Mouse (Mus musculus) olfactory bulb, adult 2 months (tissue): ENCODE measurements around the gene Ptprn. TPM values are rescaled to one million over a fixed set of nuclear protein-coding genes. Genes with fewer than 3 reads are reported as not detected.

Source experiments
- H3K27ac ChIP-seq: fragments of 200-500 bp; 2 replicates; pipeline ENCODE4 v1.5.1; 2012; ENCODE audit warnings: low read depth, low read length; ENCODE audit not compliant: insufficient read depth
- H3K4me1 ChIP-seq: fragments of 200-500 bp; 2 replicates; pipeline ENCODE4 v1.6.1; 2012; ENCODE audit warnings: low read length; ENCODE audit not compliant: control insufficient read depth, insufficient read depth
- H3K4me3 ChIP-seq: fragments of 200-500 bp; 2 replicates; pipeline ENCODE4 v1.5.1; 2012; ENCODE audit warnings: mild to moderate bottlenecking, low read depth, low read length, moderate library complexity; ENCODE audit not compliant: insufficient read depth
- CTCF ChIP-seq: fragments of 200-500 bp; IDR thresholded peaks from 2 replicates; pipeline ENCODE4 v1.5.1; 2012; ENCODE audit warnings: low read depth, mild to moderate bottlenecking, low read length, moderate library complexity; ENCODE audit not compliant: insufficient read depth
- POLR2A ChIP-seq: fragments of 200-500 bp; IDR thresholded peaks from 2 replicates; pipeline ENCODE4 v1.6.1; 2012; ENCODE audit warnings: mild to moderate bottlenecking, low read depth, low read length, moderate library complexity; ENCODE audit not compliant: insufficient read depth
- WGBS: fragments of 180-500 bp; shearing (Covaris S2); methylation state at CpG from one replicate; pipeline ENCODE4 v1.1.7; 2018; 5-methylcytosine and 5-hydroxymethylcytosine counted together
- polyA plus RNA-seq: library from polyadenylated mRNA; stranded (reverse); fragments of >200 nt; gene quantifications from 2 replicates; pipeline ENCODE4 v1.2.4, GENCODE M21; 2012; ENCODE audit warnings: low replicate concordance; ENCODE audit not compliant: missing spikeins, insufficient read depth, insufficient read length

Gene Ptprn
- polyA plus RNA-seq, 1 experiment, result not detected

DNA sequence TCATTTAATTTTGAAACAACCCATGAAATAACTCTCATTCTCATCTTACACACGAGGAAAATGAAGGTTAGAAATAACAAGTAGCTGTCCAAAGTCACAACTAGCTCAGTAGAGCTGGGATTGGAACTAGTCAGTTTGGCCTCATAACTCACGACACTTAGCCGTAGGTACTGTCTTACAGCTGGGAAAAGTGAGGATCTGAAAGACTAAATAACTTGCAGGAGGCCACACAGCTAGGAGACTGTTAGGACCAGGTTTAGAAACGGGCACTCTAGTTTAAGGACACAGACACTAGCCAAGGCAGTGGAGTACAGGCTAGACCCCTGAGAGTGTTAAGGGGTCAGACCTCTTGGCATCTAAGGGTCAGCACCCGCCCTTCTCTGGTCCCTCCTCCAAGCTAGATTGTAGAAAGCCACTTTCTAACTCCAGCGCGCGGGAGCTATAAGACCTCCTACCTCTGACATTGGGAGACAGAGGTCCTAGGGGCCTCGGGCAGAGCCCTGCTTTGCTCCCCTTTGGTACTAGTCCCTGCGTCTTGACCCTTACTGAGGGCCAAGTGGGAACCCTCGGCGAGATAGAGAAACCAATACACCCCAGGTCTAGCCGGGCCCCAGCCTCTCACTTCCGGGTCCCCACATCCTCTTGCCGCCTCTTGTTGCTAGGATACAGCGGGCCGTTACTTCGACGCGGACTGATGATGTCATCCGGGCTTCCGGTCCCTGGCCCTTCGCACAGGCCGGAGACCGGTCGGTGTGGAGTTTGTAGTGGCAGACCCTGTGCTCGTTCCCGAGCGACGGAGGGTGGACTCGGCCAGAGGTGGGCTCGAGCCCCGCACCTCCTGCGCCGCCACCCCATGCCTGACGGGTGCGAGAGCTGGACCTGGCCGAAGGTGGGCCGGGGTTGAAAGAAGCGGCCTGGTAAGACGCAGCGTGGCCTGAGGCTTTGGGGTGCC, 53.9 kb downstream of the Ptprn start, which contains the start of the genes Glb1l and Stk16:
TSS of gene Glb1l (minus strand) at position 678 of the 952 bp plus-strand sequence.
TSS of gene Stk16 (plus strand) at position 703 of the 952 bp plus-strand sequence.
- 4% methylated on average over 42 of the region's 42 CpGs for WGBS
- Histone ChIP-seq H3K4me3 (peak within 1 kb of the TSS; percentile 98), H3K27ac (peak within 1 kb of the TSS; percentile 50; the same call in 1 of the 2 replicates), H3K4me1 (peaks cover 28% of the 10 kb centered on the region)
- TF ChIP-seq CTCF, result no peak
- TF ChIP-seq POLR2A, result peak; percentile 50

DNA sequence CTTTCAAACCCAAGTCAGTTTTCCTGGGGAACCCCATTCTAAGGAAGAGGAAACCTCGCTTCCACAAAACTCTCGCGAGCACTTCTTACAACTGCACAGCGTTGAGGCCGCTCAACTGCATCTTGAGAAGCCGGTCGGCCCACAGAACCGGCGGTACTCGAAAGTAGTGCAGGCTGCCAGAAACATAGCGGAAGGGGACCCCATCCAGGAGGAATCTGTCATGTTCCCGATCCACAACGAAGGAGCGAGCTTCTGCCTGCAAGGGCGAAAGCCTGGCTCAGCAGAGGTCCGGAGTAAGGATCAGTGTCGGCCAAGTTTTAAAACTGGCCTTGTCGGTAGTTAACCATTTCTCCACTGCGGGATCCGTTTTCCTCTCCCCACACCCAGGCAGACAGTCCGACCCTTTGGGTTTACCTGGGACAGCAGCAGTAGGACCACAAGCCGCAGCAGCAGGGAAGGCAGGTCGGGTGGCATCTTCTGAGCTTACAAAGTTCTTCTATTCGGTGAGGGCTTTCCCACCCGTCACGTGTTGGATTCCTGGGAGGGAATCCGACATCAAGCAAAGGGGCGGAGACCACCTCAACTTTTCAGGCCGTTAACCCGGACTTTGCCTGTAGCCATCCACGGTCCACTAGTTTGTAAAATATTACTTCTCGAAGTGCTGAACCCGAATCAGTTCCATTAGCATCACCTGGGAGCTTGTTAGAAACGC, 55.2 kb downstream of the Ptprn start:
- Histone ChIP-seq H3K27ac (no peak overlapping the region), H3K4me3 (peak overlapping the region; percentile 30), H3K4me1 (peaks cover 23% of the 10 kb centered on the region)
- TF ChIP-seq CTCF (no peak), POLR2A (no peak)
- 11% methylated on average over 34 of the region's 34 CpGs for WGBS

DNA sequence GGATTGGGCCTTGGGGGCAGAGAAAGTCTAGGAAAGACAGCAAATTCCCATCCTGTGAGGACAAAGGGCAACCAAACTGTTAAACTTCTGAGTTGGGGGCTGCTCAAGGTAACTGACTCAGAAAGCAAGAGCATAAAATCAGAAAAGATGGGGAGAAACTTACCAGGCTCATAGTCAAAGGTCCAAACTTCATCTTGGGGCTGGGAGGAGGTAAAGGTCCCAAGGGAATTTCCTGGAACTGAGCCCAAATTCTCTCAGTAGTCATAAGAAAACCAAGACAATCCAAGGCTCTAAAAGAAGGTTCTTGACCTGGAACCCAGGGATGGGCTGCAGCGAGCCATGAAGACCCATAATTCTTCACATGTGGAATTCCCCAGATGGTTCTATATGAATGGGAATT, 63.1 kb downstream of the Ptprn start:
- 91% methylated on average over 1 of the region's 1 CpGs for WGBS
- H3K27ac ChIP-seq, result no peak overlapping the region
- H3K4me3 ChIP-seq, result no peak overlapping the region
- no peaks in the 10 kb centered on the region for H3K4me1 ChIP-seq
- TF ChIP-seq CTCF, result no peak
- TF ChIP-seq POLR2A, result no peak

Other genes with a start within 250 kb of the Ptprn start
- gene Nhej1, start 139.3 kb downstream of the Ptprn start, polyA plus RNA-seq, result not detected in 2 replicates
- not detected in 2 replicates for gene Slc23a3, start 130.6 kb downstream of the Ptprn start, polyA plus RNA-seq
- 190 TPM in 1 of 2 replicates, not detected in the other for gene Cnppd1, start 121.8 kb downstream of the Ptprn start, polyA plus RNA-seq
- gene Retreg2, start 121.7 kb downstream of the Ptprn start, polyA plus RNA-seq, result not detected in 2 replicates
- not detected in 2 replicates for gene Zfand2b, start 95.9 kb downstream of the Ptprn start, polyA plus RNA-seq
- not detected in 2 replicates for gene Abcb6, start 84.1 kb downstream of the Ptprn start, polyA plus RNA-seq
- not detected in 2 replicates for gene Ankzf1, start 72.4 kb downstream of the Ptprn start, polyA plus RNA-seq
- gene Atg9a, start 72.3 kb downstream of the Ptprn start, polyA plus RNA-seq, result not detected in 2 replicates
- not detected in 2 replicates for gene Glb1l, start 53.7 kb downstream of the Ptprn start, polyA plus RNA-seq
- gene Stk16, start 53.7 kb downstream of the Ptprn start, polyA plus RNA-seq, result not detected in 2 replicates
- gene Tuba4a, start 44.6 kb downstream of the Ptprn start, polyA plus RNA-seq, result not detected in 2 replicates
- gene A630095N17Rik, start 32.4 kb downstream of the Ptprn start, polyA plus RNA-seq, result not detected in 2 replicates
- gene Dnajb2, start 28.1 kb downstream of the Ptprn start, polyA plus RNA-seq, result not detected in 2 replicates
- gene Resp18, start 13.9 kb upstream of the Ptprn start, polyA plus RNA-seq, result not detected in 2 replicates
- not detected in 2 replicates for gene Dnpep, start 53.5 kb upstream of the Ptprn start, polyA plus RNA-seq
- not detected in 2 replicates for gene Des, start 95.8 kb upstream of the Ptprn start, polyA plus RNA-seq
- gene Speg, start 110.8 kb upstream of the Ptprn start, polyA plus RNA-seq, result not detected in 2 replicates
- gene Gmppa, start 171.4 kb upstream of the Ptprn start, polyA plus RNA-seq, result not detected in 2 replicates
- not detected in 2 replicates for gene Asic4, start 185.9 kb upstream of the Ptprn start, polyA plus RNA-seq
- gene Chpf, start 214.8 kb upstream of the Ptprn start, polyA plus RNA-seq, result not detected in 2 replicates
- gene Tmem198, start 215.0 kb upstream of the Ptprn start, polyA plus RNA-seq, result not detected in 2 replicates
- not detected in 2 replicates for gene Obsl1, start 241.9 kb upstream of the Ptprn start, polyA plus RNA-seq
- not detected in 2 replicates for gene Inha, start 242.6 kb upstream of the Ptprn start, polyA plus RNA-seq